Mouse (Mus musculus) lung, adult 18-20 months (tissue): ENCODE results near the gene Ferd3l.

Experiments
- DNase-seq, 2 experiments: peaks; one replicate each; pipeline ENCODE4 v3.0.0; 2022; ENCODE audit warnings: mixed read lengths in 2 of 2

Gene Ferd3l

GRCm38 (mm10) chr12:33928331-33929192, at the start of gene Ferd3l:
Gene Ferd3l, plus strand, starts transcription at chr12:33928425.
- DNase-seq = no peak

GRCm38 (mm10) chr12:33893956-33894355, 34.3 kb upstream of the Ferd3l start:
- DNase-seq = no peak

DNA sequence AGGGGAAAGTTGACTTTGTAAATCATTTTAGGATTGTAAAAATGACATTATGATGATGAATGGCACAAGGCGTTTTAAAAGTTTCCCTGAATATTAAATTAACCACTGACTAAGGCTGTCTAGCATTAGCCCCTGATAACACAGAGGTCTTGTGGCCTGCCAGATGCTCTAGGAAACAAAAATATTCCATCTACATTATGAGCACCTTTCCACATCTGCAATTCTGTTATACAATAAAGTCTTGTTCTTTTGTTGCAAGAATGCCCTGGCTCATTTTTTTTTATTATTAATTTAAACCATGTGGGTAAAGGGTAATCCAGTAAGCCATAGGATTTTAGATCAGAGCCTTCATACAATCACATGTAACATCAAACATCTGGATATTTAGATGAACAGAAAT, 33.6 kb upstream of the Ferd3l start:
- no peak for DNase-seq

GRCm38 (mm10) chr12:33926751-33927150, 1.5 kb upstream of the Ferd3l start:
- DNase-seq = no peak

DNA sequence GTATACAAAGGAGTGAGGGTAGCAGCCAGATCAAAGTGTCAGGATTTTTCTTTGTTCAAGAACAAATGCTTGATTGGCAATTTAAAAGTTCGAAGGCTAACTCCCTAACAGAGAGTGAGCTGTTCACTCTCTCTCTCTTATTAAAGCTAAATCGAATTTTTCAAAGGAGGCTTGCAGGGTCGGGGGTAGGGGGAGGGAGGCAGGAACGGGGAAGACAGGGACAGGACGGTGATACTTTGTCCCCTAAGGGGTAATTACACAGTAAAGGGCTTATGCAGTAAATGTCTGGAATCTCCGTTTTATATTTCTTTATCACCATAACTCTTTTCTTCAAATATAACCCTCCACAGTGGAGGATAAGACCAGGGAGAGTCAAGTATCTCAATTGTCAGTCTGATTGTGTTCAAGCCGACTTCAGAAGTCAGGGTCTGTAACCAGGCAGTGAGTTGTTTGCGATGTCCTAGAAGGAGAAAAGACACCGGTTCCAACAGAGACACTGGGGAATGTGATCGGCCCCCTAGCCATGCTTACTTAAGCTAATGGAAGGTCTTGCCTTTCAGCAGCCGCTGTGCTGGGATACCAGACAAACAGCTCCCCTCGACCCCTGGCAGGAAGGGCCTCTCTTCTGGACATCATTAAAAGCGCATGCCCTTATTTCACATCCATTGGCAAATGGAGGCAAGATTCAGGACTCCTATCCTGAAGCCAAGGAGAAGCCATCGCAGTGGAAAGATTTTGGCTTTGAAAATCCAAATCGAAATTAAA, 709 bp upstream of the Ferd3l start:
- DNase-seq = no peak

GRCm38 (mm10) chr12:33952843-33953242, 24.6 kb downstream of the Ferd3l start:
- no peak for DNase-seq

GRCm38 (mm10) chr12:33954931-33955565, 26.8 kb downstream of the Ferd3l start:
- no peak for DNase-seq

- no peak for DNase-seq
Measured at GRCm38 (mm10) chr12:33955606-33956295, 27.5 kb downstream of the Ferd3l start.

DNA sequence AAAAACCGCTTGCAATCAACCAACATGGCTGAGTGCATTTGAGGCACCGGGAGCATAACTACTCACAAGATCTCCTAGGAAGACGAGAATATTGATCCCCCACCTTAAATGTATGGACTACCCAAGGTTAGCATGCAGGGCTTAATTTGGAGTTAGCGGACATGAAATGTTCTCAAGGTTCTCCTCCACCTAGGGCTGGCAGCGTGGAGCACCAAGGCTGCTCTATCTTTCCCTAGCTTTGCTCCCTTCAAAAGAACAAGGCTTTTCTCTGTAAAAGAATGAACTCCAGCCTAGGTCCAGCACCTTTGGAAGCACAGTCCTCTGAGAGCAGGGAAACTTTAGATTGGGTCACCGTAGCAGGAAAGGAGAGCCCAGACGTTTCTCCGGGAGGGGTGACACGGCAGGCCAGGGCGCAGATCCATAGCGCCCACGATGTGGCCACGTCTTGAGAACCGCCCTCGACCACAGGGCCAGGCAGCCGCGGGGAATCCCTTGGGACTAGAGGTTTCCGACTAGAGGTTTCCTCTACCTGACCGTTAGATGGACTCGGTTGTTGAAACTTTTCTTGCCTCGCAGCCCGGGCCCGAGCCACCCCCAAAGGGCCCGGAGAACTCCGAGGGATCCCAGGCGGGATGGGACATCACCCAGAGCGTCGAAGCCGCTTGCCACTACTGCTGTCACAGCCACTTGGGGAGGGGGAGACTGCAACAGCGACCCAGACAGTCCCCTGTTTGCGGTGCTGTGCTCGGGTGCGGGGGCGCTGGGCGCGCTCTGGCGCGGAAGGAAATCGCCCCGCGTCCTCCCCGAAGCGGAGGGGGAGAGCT, 28.6 kb downstream of the Ferd3l start:
- DNase-seq = no peak

DNA sequence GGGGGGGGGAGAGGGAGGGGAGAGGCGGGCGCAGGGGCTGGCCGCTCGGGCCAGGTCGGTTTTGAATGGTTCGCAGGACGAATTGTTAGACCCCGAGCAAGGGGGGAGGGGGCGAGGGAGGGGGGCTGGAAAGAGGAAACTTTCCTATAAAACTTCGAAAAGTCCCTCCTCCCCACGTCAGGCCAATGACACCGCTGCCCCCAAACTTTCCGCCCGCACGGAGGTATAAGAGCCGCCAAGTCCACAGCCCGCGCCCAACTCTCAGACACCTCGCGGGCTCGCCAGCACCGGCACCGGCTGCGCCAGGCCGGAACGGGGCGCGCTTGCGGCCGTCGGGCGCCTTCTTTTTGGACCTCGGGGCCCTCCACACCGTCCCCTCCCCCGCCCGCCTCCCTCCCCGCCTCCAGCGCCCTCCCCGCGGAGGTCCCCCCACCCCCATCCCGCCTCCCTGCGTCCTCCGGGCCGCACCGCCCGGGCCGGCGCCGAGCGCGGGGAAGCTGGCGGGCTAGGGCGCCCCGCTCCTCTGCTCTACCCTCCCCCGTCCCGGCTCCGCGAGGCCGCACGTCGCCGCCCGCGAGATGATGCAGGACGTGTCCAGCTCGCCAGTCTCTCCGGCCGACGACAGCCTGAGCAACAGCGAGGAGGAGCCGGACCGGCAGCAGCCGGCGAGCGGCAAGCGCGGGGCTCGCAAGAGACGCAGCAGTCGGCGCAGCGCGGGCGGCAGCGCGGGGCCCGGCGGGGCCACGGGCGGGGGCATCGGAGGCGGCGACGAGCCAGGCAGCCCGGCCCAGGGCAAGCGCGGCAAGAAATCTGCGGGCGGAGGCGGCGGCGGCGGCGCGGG, 29.4 kb downstream of the Ferd3l start, which contains the start of gene Twist1:
Twist1 (plus strand) TSS at position 272 of the 841 bp plus-strand sequence.
- peak in 1 of 2 experiments; percentile 5 for DNase-seq

GRCm38 (mm10) chr12:33958241-33959194, 30.3 kb downstream of the Ferd3l start:
- peak in 1 of 2 experiments; percentile 3 for DNase-seq

GRCm38 (mm10) chr12:33959206-33959605, 31.0 kb downstream of the Ferd3l start:
- no peak for DNase-seq

DNA sequence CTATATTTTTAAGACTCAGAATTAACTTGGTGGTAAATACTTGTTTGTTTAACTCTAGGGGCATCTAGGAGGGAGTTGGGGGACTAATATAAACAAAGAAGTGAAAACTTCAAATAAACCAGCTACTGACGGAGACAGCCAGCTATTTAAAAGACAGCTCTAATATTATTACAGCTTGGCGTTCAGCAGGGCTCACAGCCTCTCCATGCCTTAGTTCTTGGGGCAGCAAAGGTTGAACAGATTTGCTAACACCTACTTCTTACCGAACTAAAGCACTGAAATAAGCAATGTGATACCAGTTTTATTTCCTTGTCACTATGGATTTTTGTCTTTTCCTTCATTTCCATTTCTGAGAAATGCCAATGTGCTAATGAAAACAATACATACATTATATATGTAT, 31.6 kb downstream of the Ferd3l start:
- no peak for DNase-seq

GRCm38 (mm10) chr12:33961013-33961412, 32.8 kb downstream of the Ferd3l start:
- no peak for DNase-seq

DNA sequence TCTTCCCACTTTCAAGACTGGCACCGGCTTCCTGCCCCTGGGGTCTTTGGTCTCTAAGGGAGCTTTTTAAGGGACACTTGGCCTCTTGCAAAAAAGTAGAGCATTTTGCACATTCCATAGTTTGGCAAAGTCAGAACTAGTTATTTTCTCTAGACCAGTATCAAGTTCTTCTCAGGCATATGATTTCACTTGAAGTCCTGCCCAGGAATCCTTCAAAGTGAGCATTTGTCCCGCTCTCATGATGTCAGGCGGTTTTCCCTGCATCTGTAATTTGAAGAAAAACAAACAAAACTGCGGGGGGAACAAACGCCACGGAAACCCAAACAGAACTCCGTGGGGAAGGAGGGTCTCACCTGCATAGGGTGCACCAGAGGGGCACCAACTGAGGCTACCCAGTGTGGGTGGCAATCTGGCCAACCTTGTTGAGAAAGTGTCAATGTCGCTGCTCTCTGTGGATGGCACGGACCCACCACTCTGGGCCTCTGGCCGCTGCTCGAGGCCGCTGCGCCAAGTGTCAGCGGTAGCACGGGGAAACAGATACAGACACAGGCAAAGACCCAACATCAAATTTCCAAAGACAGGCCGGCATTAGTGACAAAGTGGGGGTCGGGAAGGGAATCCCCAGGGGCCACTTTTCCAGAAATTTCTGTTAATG, 34.0 kb downstream of the Ferd3l start:
- no peak for DNase-seq

- DNase-seq = no peak
Measured at GRCm38 (mm10) chr12:33962773-33963130, 34.5 kb downstream of the Ferd3l start.

GRCm38 (mm10) chr12:33963671-33964369, 35.6 kb downstream of the Ferd3l start:
- no peak for DNase-seq

GRCm38 (mm10) chr12:33964427-33964826, 36.2 kb downstream of the Ferd3l start:
- no peak for DNase-seq
